Mouse (Mus musculus) liver, embryonic 12.5 days (tissue): ENCODE data around the gene 4930442H23Rik. TPM values are rescaled to one million over a fixed set of nuclear protein-coding genes. Genes with fewer than 3 reads are reported as not detected.
"Not testable (repeated sequence)": the region's sequence is repeated elsewhere in the genome, so short reads cannot be mapped to it uniquely, and the experiment has no call there.

Experiments
- ATAC-seq: fragments of 200-750 bp; cut with Nextera tagmentation; 2 replicates; pipeline ENCODE4 v1.8.0; 2017; ENCODE audit warnings: moderate number of reproducible peaks, mild to moderate bottlenecking, moderate library complexity
- H3K27ac ChIP-seq: fragments of 300-500 bp; sonication (generic); 2 replicates; pipeline ENCODE4 v1.5.1; 2016; ENCODE audit warnings: mild to moderate bottlenecking
- H3K27me3 ChIP-seq: fragments of 300-500 bp; sonication (generic); replicated peaks from 2 replicates; pipeline ENCODE4 v1.6.1; 2016; ENCODE audit warnings: mild to moderate bottlenecking, moderate library complexity
- H3K36me3 ChIP-seq: fragments of 300-500 bp; sonication (generic); 2 replicates; pipeline ENCODE4 v1.6.1; 2016; ENCODE audit warnings: mild to moderate bottlenecking, moderate library complexity
- H3K4me1 ChIP-seq: fragments of 300-500 bp; sonication (generic); 2 replicates; pipeline ENCODE4 v1.6.1; 2016
- H3K4me2 ChIP-seq: fragments of 300-500 bp; sonication (generic); 2 replicates; pipeline ENCODE4 v1.6.1; 2016; ENCODE audit warnings: mild to moderate bottlenecking, moderate library complexity
- H3K4me3 ChIP-seq: fragments of 300-500 bp; sonication (generic); 2 replicates; pipeline ENCODE4 v1.5.1; 2016; ENCODE audit warnings: mild to moderate bottlenecking, moderate library complexity
- H3K9ac ChIP-seq: fragments of 300-500 bp; sonication (generic); 2 replicates; pipeline ENCODE4 v1.6.1; 2016; ENCODE audit warnings: mild to moderate bottlenecking, moderate library complexity
- H3K9me3 ChIP-seq: fragments of 300-500 bp; sonication (generic); replicated peaks from 2 replicates; pipeline ENCODE4 v1.6.1; 2016; ENCODE audit warnings: mild to moderate bottlenecking, moderate library complexity
- WGBS: fragments of 180-500 bp; shearing (Covaris S2); methylation state at CpG from one replicate; pipeline ENCODE4 v1.1.7; 2016; ENCODE audit not compliant: insufficient replicate concordance; 5-methylcytosine and 5-hydroxymethylcytosine counted together
- polyA plus RNA-seq: library from polyadenylated mRNA; unstranded; fragments of >200 nt; fragmentation: Nextera tagmentation; extraction: Ambion mirVana; gene quantifications from 2 replicates; pipeline ENCODE4 v1.2.1, GENCODE M21; 2016

Gene 4930442H23Rik
- polyA plus RNA-seq, 1 experiment from 2014 or later: not detected

GRCm38 (mm10) chr10:81174617-81175344, 8.9 kb downstream of the 4930442H23Rik start:
- no peaks in the 10 kb centered on the region for H3K9me3 ChIP-seq
- peak overlapping the region; percentile 63 for H3K4me2 ChIP-seq
- peak overlapping the region; percentile 40; the same call in 1 of the 2 replicates for H3K9ac ChIP-seq
- peaks cover 27% of the 10 kb centered on the region for H3K36me3 ChIP-seq
- peaks cover 65% of the 10 kb centered on the region for H3K4me1 ChIP-seq
- peak overlapping the region; percentile 36 for H3K4me3 ChIP-seq
- H3K27ac ChIP-seq: peak overlapping the region; percentile 77
- H3K27me3 ChIP-seq: no peaks in the 10 kb centered on the region
- ATAC-seq: peak; percentile 40
- WGBS: 8% methylated on average over 29 of the region's 29 CpGs

GRCm38 (mm10) chr10:81173132-81173531, 10.5 kb downstream of the 4930442H23Rik start:
- ATAC-seq: peak; percentile 24; the same call in 1 of the 2 replicates
- no peaks in the 10 kb centered on the region for H3K27me3 ChIP-seq
- H3K4me2 ChIP-seq: peak overlapping the region; percentile 54
- H3K4me3 ChIP-seq: peak overlapping the region; percentile 27; the same call in 1 of the 2 replicates
- H3K4me1 ChIP-seq: peaks cover 60% of the 10 kb centered on the region
- no peaks in the 10 kb centered on the region for H3K9me3 ChIP-seq
- H3K36me3 ChIP-seq: peaks cover 11% of the 10 kb centered on the region
- H3K9ac ChIP-seq: peak overlapping the region; percentile 59
- peak overlapping the region; percentile 77 for H3K27ac ChIP-seq
- WGBS: 6% methylated on average over 21 of the region's 21 CpGs

GRCm38 (mm10) chr10:81169411-81169900, 14.2 kb downstream of the 4930442H23Rik start:
- not testable (repeated sequence) for H3K36me3 ChIP-seq, ATAC-seq, H3K9me3 ChIP-seq, H3K27me3 ChIP-seq
- H3K4me2 ChIP-seq: peak overlapping the region; percentile 89
- peak overlapping the region; percentile 70; the same call in 1 of the 2 replicates for H3K9ac ChIP-seq
- peak overlapping the region; percentile 77 for H3K27ac ChIP-seq
- WGBS: 23% methylated on average over 9 of the region's 14 CpGs
- H3K4me1 ChIP-seq: peaks cover 66% of the 10 kb centered on the region
- peak overlapping the region; percentile 98 for H3K4me3 ChIP-seq

- H3K4me2 ChIP-seq: peak overlapping the region; percentile 89
- peak; percentile 73 for ATAC-seq
- 1% methylated on average over 29 of the region's 29 CpGs for WGBS
- no peaks in the 10 kb centered on the region for H3K9me3 ChIP-seq
- H3K4me1 ChIP-seq: peaks cover 62% of the 10 kb centered on the region
- peak overlapping the region; percentile 95 for H3K27ac ChIP-seq
- H3K27me3 ChIP-seq: no peaks in the 10 kb centered on the region
- H3K4me3 ChIP-seq: peak overlapping the region; percentile 98
- H3K9ac ChIP-seq: peak overlapping the region; percentile 70
- peaks cover 16% of the 10 kb centered on the region for H3K36me3 ChIP-seq
These were observed 15.0 kb downstream of the 4930442H23Rik start for GRCm38 (mm10) chr10:81168521-81169244.

- H3K4me1 ChIP-seq: peaks cover 60% of the 10 kb centered on the region
- H3K4me3 ChIP-seq: peak overlapping the region; percentile 98
- WGBS: 2% methylated on average over 5 of the region's 5 CpGs
- ATAC-seq: peak; percentile 63
- H3K4me2 ChIP-seq: peak overlapping the region; percentile 89
- H3K27me3 ChIP-seq: no peaks in the 10 kb centered on the region
- no peaks in the 10 kb centered on the region for H3K9me3 ChIP-seq
- H3K27ac ChIP-seq: peak overlapping the region; percentile 95
- peaks cover 22% of the 10 kb centered on the region for H3K36me3 ChIP-seq
- H3K9ac ChIP-seq: peak overlapping the region; percentile 70
These were observed 15.6 kb downstream of the 4930442H23Rik start for GRCm38 (mm10) chr10:81168087-81168431.

- no peaks in the 10 kb centered on the region for H3K27me3 ChIP-seq
- WGBS: 1% methylated on average over 64 of the region's 64 CpGs
- peak within 1 kb of the TSS; percentile 98 for H3K4me3 ChIP-seq
- H3K27ac ChIP-seq: peak within 1 kb of the TSS; percentile 95
- ATAC-seq: peak; percentile 84
- peak within 1 kb of the TSS; percentile 96 for H3K9ac ChIP-seq
- H3K36me3 ChIP-seq: peaks cover 27% of the 10 kb centered on the region
- peaks cover 60% of the 10 kb centered on the region for H3K4me1 ChIP-seq
- no peaks in the 10 kb centered on the region for H3K9me3 ChIP-seq
- peak within 1 kb of the TSS; percentile 89 for H3K4me2 ChIP-seq
These were observed 16.2 kb downstream of the 4930442H23Rik start, which contains the start of gene Pias4 for GRCm38 (mm10) chr10:81167200-81168086. TSS of gene Pias4 (minus strand) at chr10:81167923.

GRCm38 (mm10) chr10:81165118-81165517, 18.5 kb downstream of the 4930442H23Rik start:
- Histone ChIP-seq H3K4me3 (no peak overlapping the region), H3K36me3 (peaks cover 50% of the 10 kb centered on the region), H3K9ac (no peak overlapping the region), H3K4me1 (peaks cover 81% of the 10 kb centered on the region), H3K4me2 (no peak overlapping the region), H3K9me3 (no peaks in the 10 kb centered on the region), H3K27ac (0 out of 2 replicates have a peak overlapping the region, but pooled peaks have one; percentile 4), H3K27me3 (no peaks in the 10 kb centered on the region)
- no peak for ATAC-seq
- 79% methylated on average over 8 of the region's 8 CpGs for WGBS

GRCm38 (mm10) chr10:81162318-81162652, 21.4 kb downstream of the 4930442H23Rik start:
- Histone ChIP-seq H3K9ac (no peak overlapping the region), H3K9me3 (no peaks in the 10 kb centered on the region), H3K36me3 (peaks cover 76% of the 10 kb centered on the region), H3K4me1 (peaks cover 74% of the 10 kb centered on the region), H3K4me2 (peak overlapping the region; percentile 9; the same call in 1 of the 2 replicates), H3K4me3 (no peak overlapping the region), H3K27me3 (no peaks in the 10 kb centered on the region), H3K27ac (no peak overlapping the region)
- ATAC-seq: no peak
- 32% methylated on average over 2 of the region's 2 CpGs for WGBS

- WGBS: 64% methylated on average over 8 of the region's 8 CpGs
- ATAC-seq: no peak
- H3K36me3 ChIP-seq: peaks cover 82% of the 10 kb centered on the region
- H3K9ac ChIP-seq: 0 out of 2 replicates have a peak overlapping the region, but pooled peaks have one; percentile 5
- no peaks in the 10 kb centered on the region for H3K9me3 ChIP-seq
- H3K4me1 ChIP-seq: peaks cover 69% of the 10 kb centered on the region
- H3K27me3 ChIP-seq: no peaks in the 10 kb centered on the region
- H3K4me3 ChIP-seq: no peak overlapping the region
- H3K4me2 ChIP-seq: no peak overlapping the region; the same call in 1 of the 2 replicates
- H3K27ac ChIP-seq: peak overlapping the region; percentile 17; the same call in 1 of the 2 replicates
These were observed 21.9 kb downstream of the 4930442H23Rik start for GRCm38 (mm10) chr10:81161602-81162317.

GRCm38 (mm10) chr10:81154736-81155135, 28.9 kb downstream of the 4930442H23Rik start:
- 81% methylated on average over 6 of the region's 6 CpGs for WGBS
- Histone ChIP-seq H3K4me1 (peaks cover 28% of the 10 kb centered on the region), H3K27me3 (no peaks in the 10 kb centered on the region), H3K4me2 (no peak overlapping the region), H3K36me3 (peaks cover 92% of the 10 kb centered on the region), H3K4me3 (no peak overlapping the region), H3K27ac (peak overlapping the region; percentile 45; the same call in 1 of the 2 replicates), H3K9me3 (no peaks in the 10 kb centered on the region), H3K9ac (no peak overlapping the region)
- ATAC-seq: no peak

- WGBS: 90% methylated on average over 12 of the region's 12 CpGs
- Histone ChIP-seq H3K9ac (no peak overlapping the region), H3K9me3 (no peaks in the 10 kb centered on the region), H3K27me3 (no peaks in the 10 kb centered on the region), H3K27ac (no peak overlapping the region), H3K4me3 (no peak overlapping the region), H3K36me3 (peaks cover 94% of the 10 kb centered on the region), H3K4me1 (peaks cover 28% of the 10 kb centered on the region), H3K4me2 (no peak overlapping the region)
- no peak for ATAC-seq
These were observed 29.3 kb downstream of the 4930442H23Rik start for GRCm38 (mm10) chr10:81154313-81154712.
